Mouse (Mus musculus) adrenal gland, postnatal 36 days (tissue): ENCODE measurements around the gene Ptp4a2. TPM values are rescaled to one million over a fixed set of nuclear protein-coding genes. Genes with fewer than 3 reads are reported as not detected.

Source experiments
- DNase-seq, 2 experiments: peaks; one replicate each; pipeline ENCODE4 v3.0.0; 2021; ENCODE audit warnings: mixed read lengths in 1 of 2
- total RNA-seq, 2 experiments: library from RNA; stranded (reverse); gene quantifications; 2 replicates each; pipeline ENCODE4 v1.2.3; 2021

The Ptp4a2 gene
- total RNA-seq, 2 experiments from 2014 or later = 311 to 416 TPM

DNA sequence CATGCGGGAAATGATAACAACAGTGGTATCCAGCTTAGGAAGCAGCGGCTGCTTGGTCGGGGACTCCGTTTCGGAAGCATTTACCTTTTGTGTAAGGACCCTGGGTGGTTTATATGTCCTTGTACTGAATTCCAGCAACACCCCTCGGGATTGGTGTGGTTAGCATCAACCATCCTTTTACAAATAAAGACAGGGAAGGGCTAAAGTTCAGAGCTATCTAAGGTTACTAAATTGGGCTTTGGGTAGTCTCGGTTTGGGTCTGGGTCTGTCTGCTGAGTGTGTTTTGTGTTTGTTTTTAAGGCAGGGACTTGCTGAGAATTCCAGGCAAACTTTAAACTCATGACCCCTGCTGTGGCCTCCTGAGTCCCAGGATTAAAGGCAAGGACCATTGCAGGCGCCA, 15.2 kb upstream of the Ptp4a2 start:
- no peak for DNase-seq

DNA sequence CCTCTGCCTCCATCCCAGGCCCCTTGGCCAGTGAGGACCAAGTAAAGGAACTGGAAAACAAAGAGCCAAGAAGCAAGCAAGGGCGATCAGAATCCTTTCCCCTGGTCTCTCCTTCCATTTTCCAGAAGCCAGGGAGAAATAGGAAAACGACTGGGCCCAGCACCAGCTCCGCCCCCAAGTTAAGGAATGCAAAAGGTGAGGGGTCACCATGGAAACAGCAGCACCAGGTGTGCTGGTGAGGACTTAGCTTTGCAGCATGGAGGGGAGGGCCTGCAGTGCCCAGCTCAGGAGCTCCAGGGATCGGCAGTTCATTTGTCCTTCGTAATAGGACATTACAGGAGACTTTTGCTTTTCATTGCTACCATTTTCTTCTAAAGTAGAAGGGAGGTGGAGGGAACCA, 13.0 kb upstream of the Ptp4a2 start:
- no peak for DNase-seq

DNA sequence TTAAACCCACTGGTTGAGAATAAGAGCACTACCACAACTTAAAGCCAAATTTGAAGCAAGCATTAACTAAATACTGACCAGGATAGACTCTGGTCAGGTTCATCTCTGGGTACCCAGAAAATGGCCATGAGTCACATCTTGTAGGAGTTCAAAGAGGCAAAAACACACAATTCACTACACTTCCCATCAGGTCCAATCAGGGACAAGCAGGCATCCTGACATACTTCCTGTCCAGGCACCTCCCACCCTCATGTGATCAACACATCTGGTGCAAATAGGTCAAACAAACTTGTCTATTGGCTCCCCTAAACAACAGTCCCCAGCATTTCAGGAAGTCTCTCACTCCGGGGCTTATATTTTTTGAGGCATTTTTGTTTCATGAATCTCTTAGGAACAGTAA, 7.7 kb upstream of the Ptp4a2 start:
- peak in 1 of 2 experiments; percentile 12 for DNase-seq

DNA sequence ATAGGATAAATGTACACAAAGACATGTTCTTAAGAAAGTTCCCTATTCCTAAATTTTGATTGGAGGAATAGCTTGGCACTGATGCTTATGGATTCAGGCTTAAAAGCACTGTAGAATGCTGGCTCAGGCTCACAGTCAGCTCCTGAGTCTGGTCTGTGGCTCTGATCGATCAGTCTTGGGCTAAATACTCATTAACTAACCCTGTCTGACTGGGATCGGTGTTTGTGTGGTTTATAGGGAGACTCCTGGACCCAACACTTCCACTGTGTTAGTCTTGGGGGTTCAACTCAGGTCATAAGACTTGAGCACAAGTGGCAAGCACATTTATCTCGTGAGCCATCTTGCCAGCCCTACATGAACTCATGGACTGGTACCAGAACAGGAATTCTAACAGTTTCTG, 6.0 kb upstream of the Ptp4a2 start:
- no peak for DNase-seq

DNA sequence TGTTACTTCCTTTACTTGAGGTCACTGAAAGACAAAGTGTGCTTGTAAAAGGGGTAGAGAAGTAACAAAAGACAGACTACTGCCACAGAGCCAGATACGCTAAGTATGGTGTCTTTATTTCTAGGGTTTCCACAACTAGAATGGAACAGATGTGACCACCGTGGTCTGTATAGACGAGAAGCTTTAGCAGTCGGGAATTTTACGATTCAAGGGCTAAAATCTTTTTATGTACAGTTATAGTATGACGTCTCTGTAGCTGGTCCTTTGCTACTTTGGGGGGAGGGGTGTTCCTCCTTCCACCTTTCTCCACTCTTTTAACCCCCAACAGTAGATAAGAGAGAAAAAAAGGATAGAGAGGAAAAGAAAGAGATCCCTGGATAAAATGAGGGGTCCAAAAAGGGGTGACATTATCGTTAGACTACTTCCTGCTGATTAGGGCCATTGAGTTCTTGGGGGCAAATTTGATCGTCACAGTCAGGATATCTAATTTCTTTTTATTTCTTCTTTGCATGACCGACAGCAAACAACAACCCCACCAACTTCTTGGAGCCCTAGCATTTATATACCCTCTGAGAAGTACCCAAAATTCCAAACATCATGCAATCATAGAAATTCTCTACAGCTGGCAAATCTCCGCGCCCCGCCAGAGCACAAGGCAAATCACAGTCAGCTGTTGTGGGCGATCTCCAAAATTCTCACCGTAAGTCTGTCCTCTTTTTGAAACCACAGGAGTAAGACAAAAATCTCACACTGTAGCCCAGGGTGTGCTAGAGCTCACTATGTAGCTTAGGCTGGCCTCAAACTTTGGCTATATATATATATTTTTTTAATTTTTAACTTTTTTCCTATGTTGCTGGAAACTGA, 818 bp downstream of the Ptp4a2 start:
- DNase-seq = no peak

DNA sequence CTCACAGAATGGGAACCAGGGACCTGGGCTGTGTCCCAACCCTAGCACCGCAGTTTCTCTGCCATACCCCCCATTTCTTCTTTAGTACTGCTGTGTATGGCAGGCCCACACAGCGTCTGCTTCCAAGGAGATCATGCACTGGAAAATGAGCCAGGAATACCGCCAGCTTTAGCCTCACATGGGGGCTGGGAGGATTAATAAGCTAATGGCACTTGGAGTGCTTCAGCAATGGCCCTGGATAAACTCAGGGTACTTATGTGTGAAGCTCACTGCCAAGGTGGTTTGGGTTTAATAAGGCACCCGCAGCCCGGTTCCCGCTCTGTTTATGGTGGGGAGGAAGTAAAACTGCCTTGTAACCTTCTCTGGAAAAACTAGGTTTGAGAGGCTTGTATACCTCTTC, 6.6 kb downstream of the Ptp4a2 start:
- DNase-seq = no peak

DNA sequence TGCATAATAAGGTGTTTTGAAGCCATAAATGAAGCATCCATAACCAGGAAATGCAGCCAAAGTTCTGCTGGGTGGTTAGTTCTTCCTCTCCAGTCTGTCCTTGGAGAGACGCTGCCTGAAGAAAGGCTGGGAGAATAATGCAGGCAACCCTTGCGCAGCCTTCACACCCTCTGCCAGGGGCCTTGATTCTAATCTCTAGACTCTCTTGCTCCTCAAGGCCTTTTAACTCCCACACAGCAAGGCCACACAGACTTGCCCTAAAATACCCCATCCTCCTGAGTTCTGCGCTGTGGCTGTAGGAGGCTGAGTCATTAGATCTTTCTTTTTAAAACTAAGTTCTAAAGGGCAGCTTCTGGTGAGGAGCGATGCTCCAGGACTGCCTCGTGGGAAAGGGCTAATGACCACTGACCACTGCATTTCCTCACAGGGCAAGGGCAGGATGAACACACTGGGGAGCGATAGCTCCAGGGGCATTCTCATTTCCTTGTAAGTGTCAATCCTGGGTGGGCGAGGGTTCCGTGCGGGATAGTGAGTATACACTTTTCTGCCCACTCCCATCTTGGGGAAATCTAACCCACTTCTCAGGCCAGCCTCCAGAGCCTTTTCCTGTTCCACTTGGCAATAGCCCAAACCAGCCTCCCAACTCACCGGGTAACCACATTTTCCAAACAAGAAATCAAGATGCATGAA, 7.6 kb downstream of the Ptp4a2 start:
- peak; percentile 70 to 73 for DNase-seq

DNA sequence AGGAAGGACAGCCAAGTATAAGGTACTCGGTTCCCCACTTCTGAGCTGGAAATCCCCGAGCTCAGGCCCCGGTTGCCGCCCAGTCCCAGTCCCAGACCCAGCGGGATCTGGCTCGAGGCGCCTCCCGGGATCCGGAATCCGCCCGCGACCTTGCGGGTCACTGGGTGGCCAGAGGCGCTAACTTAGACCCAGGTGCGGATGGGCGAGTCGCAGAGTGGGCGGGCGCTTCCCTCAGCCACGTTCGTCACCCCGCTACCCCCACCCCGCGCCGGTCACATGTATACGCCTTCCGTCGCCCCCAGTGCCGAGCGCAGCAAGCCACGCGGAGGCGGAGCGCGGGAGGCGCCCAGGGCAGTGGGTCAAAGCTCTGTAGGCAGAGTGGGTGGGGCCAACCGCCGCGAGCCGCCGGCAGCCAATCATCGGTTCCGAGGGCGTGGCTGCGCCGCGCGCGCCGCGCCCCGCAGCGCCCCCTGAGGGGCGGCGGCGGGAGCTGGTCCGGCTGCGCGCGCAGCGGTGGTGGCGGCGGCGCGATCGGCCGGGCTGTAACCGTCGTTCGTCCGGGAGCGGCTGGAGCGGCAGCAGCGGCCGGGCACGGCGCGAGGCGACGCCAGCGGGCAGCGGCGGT, 8.8 kb downstream of the Ptp4a2 start:
- peak; percentile 99 for DNase-seq

DNA sequence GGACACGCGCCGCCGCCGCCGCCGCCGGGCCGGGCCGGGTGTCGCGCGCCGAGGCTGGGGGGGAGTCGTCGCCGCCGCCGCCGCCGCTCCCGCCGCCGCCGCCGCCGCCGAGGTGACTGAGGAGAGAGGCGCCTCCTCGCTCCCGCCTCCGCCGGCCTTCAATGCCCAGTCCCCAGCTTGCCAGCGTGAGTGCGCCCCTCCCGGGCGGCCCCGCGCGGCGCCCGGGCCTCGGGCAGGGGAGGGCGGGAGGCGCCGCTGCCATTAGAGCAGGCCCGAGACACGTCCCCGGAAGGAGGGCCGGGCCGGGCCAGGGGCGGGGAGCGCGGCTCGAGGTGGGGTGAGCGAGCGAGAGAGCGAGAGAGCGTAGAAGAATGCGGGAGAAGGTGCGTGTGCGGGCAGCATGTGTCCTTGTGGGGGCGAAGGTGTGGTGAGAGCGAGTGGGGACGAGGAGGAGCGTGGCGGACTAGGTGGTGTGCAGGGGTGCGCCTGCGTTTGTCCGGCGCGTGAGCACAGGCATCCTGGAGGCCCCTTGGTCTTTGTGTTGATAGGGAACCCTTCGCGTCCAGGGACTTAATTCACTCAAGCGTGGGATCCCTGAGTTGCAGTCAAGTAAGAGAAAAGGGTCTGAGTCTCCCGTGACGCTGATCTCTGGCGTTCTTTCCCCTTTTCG, 9.5 kb downstream of the Ptp4a2 start:
- peak; percentile 82 to 90 for DNase-seq

DNA sequence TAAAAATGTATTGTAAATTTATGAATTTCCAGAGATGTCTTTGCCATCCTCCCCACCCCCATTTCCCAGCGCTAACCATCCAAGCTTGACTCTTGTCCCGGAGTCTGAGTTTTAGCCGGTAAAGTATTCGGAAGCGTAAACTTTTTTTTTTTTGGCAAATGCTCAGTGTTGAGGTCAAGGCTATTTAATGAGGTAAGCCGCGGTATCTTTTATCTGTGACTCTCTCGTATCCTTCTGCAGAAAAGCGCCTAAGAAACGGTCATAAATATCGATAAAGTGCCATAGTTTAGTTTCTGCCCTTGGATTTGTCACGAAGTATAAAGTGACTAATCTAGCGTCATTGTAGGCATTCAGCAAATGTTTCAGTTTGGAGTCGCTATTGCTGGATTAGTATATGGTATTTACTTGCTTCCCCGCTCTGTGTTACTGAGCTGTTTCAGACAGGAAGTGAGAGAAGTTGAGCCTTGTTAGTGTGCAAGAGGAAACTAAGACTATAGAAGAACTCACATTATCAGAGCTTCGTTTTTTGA, 10.1 kb downstream of the Ptp4a2 start:
- DNase-seq = peak; percentile 39 to 45

DNA sequence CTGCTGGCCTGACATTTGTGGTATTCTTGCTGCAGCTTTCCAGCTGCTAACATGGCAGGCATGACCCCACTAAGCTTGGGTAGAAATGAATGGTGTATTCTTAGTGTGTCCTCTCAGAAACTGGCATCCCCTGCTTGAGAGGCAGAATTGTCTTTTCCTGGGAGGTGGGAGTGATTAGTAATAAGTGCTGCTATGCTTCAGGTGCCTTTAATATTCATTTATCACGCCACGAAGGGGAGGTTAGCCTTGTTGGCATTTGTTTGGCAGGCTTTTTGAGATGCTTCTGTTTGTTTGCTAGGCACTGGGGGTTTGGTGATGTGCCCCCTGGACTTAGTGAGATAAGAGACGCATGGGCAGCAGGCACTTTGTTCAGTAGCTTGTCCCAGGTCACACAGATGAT, 11.3 kb downstream of the Ptp4a2 start:
- no peak for DNase-seq

DNA sequence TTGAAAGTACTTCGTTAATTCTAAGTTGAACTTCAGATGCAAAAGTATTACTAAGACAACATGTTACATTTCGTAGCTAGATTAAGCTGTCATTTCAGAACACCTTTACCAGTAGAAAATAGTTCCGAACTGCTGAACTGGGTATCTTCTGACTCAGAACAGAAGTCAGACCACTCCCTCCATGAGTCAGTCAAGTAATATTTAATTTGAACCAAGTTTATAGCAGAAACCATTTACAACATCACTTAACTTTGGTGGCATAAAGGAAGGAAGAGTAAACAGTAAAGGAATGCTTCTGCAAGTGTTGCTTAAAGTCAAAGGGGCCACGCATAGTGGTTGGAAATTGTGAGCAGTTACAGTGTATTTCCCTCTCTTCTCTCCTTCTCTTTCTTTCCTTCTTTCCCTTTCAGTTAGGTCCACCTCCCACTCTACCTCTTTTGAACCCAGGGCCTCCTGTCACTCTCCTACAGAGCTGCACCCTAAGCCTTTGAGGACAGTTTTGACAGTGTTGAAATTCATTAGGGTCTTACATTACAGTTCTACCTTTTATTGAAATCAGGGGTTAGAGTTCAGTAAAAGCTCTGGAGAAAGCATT, 12.3 kb downstream of the Ptp4a2 start:
- no peak for DNase-seq

DNA sequence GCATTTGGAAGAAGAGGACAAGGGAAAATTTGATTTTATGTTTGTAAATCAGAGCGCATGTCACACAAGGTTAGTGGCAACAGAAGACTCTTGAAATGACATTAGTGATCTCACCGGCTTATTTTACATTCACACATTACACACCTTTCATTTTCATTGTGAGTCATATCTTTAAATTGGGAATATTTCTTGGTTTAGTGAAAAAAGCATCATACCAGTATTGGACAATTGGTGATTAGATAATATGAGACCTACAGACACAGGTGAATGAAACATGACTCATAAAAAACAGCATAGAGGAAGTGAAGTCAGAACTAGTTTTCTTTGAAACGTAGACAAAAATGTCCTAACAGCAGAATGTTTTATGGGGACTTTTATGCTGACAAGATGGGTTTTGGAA, 16.6 kb downstream of the Ptp4a2 start:
- DNase-seq = no peak

DNA sequence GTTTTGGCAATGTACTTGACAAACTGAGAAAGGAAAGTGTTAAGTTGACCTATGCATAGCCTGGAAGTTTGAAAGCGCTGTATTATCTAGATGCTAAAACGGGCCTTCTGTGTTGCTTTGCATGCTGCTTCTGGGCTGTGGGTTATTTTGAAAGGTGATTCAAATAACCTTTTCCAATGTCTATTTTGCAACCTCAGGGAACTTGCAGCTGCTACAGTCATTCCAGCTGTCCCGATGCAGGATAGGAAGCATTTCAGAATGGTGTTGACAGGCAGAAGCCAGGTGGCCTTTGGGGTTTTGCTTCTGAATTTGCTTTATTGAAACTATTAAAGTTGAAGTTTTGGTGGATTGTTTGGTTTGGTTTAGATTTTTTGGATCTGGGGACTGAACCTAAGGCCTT, 17.1 kb downstream of the Ptp4a2 start:
- no peak for DNase-seq

DNA sequence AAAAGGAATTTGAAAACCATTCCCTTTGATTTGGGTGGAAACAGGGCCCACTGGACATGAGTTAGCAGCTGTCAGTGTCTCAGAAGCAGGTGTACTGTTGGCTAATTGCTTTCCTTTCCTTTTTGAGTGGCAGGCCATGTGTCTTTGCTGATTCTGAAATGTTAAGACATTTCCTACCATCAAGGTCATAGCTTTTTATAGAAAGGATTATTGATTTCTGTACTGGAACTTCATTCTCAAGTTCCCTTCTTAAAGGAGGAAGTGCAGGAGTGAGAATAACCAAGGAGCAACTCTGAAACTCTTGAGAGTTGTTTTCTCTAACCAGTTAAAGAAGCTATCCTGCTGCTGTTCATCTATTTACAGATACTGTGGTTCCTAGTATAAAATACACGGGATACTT, 18.8 kb downstream of the Ptp4a2 start:
- no peak for DNase-seq

DNA sequence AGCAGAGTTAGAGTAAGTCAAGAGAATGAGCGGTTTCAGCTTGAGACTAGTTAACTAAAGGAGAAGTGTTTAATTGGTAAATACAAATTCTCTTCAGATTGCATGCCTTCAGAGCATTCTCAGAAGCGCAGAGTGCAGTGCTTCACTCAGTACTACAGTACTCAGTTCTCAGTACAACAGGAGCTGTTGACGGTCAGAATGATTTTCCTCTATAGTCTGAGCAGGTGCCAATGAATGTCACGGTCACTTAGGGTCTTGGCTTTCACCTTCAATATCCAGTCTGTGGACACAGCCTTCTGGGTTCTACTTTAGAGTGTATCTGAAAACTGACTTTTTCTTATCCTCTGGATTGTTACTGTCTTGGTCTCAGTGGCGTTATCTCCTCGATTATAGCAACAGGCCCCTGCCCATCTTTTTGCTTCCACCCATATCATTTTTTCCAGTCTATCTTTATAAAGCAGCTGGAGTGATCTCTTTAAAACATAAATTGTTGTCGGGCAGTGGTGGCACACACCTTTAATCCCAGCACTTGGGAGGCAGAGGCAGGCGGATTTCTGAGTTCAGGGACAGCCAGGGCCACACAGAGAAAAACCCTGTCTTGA, 19.4 kb downstream of the Ptp4a2 start:
- DNase-seq = no peak

DNA sequence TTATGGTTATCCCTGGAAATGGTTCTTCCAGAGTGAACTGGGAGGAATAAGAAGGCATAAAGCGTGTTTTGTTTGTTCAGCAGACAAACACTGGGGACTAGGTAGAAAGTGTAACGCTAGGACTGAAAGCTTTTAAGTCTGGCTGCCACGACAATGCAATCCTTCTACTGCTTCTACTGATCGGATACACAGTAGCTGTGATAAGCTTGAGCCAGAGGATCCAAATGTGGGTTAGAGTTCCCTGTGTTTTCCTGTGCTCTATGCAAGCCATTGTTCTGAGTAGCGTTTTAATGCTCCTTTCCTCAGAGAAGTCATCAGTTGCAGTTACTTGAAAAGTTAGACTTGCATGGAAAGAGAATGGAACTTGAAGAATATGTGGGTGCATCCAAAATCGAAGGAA, 23.6 kb downstream of the Ptp4a2 start:
- DNase-seq = no peak

DNA sequence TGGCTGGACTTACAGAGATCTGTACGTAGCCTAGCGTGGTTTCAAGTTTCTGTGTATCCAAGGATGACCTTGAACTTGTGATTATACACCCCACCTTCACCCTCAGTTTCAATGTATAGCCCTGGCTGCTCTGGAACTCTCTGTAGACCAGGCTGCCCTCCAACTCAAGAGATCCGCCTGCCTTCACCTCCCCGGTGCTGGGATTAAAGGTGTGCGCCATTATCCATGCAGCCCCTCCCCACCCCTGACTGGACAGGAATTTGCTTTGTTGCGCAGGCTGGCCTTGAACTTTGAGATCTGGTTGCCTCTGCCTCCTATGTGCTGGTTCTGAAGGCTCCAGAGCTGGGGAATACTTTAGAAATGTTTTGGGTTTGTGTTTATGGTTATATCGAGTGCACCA, 24.3 kb downstream of the Ptp4a2 start:
- peak; percentile 55 to 58 for DNase-seq

DNA sequence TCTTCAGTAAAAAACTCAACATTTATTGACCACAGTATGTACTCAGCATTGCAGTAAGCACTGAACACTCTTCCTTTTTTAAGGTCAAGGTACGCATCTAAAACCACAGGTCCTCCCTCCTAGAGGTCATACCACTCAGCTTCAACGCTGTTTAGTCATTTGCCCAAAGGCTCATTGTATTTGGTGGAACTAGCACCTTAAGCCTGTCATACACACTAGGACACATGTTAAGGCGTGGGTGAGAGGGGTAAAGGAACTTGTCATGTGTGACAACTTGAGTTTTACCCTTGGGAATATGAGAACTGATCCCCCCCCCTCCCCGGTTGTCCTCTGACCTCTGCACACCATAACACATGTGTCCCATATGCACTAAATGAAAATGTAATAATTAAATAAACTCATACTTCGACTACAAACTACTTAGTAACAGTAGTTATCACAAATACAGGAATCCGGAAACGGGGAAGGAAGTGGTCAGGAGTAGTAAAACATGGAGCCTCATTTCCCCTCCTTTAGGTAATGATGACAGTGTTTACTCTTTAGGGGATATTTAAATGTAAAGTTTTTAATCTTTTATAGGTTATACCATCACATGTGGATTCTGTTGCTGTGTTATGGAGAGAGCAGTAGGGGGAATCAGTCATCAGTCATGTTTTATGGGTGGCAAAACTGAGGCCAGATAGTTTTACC, 29.0 kb downstream of the Ptp4a2 start:
- no peak for DNase-seq

DNA sequence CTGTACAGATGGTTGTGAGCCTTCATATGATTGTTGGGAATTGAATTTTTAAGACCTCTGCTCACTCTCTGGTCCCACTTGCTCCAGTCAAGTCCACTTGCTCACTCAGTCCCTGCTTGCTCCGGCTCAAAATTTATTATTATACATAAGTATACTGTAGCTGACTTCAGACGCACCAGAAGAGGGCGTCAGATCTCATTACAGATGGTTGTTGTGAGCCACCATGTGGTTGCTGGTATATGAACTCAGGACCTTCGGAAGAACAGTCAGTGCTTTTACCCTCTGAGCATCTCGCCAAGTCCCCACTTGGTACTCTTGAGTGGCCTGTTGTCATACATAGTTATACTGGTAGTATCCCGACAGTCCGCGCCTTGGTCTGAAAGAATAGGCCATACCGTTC, 35.8 kb downstream of the Ptp4a2 start:
- no peak for DNase-seq

DNA sequence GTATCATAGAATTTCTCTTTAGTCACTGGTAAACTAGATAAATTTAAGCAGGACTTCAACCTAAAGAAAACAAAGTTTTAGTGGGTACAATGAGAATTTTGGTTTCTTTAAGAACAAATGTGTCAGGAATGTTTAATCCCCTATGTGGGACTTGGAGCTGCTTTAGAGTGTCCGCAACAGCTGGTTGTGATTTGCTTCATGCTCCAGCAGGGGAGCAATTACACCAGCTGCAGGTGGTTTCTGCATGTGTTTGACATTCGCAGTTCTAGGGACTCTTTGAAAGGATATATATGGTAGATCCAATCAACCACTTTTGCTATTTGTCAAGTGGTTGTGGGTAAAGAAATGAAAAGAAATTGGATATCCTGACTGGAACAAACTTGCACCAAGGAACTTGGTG, 39.5 kb downstream of the Ptp4a2 start:
- DNase-seq = no peak
